Mouse (Mus musculus) layer of hippocampus, adult 9-10 months (tissue): ENCODE data around the gene Suclg2.

ENCODE experiments used
- DNase-seq: peaks from one replicate; pipeline ENCODE4 v3.0.0; 2022; ENCODE audit warnings: low spot score

The Suclg2 gene

DNA sequence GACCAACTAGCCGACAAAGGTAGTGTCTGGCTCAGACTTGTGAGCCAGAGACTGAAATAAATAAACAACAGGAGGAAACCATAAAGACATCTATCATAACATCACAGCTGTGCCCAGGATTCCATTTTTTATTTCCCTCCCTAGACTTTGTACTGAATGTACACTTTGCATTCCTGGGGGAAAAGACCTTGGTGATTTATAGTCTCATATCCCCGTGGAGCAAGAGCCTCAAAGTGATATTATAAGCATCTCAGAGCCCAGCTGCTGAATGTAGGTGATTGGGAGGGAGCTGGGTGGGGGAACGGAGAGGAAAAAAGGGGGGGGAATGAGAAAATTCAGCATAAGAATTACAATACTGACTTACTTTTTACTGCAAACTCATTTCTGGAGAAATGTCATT lies 259.2 kb downstream of the Suclg2 start:
- DNase-seq = no peak

DNA sequence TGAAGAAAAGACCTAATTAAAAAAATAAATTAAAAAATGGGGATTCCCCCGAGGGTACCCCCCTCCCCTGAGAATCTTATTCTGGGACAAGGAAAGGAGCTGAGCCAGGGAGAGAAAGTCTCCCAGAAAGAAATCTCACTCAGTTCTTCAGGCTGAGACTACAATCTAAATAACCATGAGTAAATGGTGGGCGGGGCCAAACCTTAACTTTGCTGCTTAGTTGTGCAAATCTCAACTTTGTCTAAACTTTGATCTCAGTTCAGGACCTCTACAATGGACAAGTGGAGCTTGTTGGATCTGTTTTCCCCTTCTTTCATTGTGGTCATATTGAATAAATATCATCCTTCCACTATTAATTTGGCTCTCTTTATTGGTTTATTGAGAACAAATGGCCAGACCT lies 272.4 kb downstream of the Suclg2 start:
- no peak for DNase-seq

- no peak for DNase-seq
These were observed 273.6 kb downstream of the Suclg2 start for GRCm38 (mm10) chr6:95445036-95445435.
